Mouse (Mus musculus) myocyte (in vitro differentiated cells): ENCODE measurements at regions not wholly inside any gene's neighbourhood (a gene's known extent, or its start where the extent isn't known, plus 50 kb on each side); places are given as distances from the start of the nearest gene placed in this dataset.

Source experiments
- H3K27me3 ChIP-seq: one replicate; pipeline ENCODE4 v1.6.1; 2011; ENCODE audit not compliant: control insufficient read depth, insufficient read depth, insufficient read length
- H3K36me3 ChIP-seq: one replicate; pipeline ENCODE4 v1.6.1; 2011; ENCODE audit not compliant: control insufficient read depth, insufficient read depth
- H3K4me2 ChIP-seq: one replicate; pipeline ENCODE4 v1.6.1; 2011; ENCODE audit warnings: low read depth, control low read depth
- H3K4me3 ChIP-seq: one replicate; pipeline ENCODE4 v1.5.1; 2011; ENCODE audit warnings: mild to moderate bottlenecking, control low read depth, moderate library complexity
- H3K79me2 ChIP-seq: one replicate; pipeline ENCODE4 v1.6.1; 2011; ENCODE audit not compliant: control insufficient read depth, insufficient read depth
- H3ac ChIP-seq: one replicate; pipeline ENCODE4 v1.6.1; 2011; ENCODE audit not compliant: control insufficient read depth, insufficient read length
- CEBPB ChIP-seq: IDR thresholded peaks from 2 replicates; pipeline ENCODE4 v1.6.1; 2011; ENCODE audit warnings: mild to moderate bottlenecking, moderate library complexity; ENCODE audit not compliant: poor library complexity, insufficient read depth, severe bottlenecking
- E2F4 ChIP-seq: IDR thresholded peaks from one replicate; pipeline ENCODE4 v1.6.1; 2011; ENCODE audit warnings: mild to moderate bottlenecking, control low read depth, moderate library complexity; ENCODE audit not compliant: insufficient read depth
- MAX ChIP-seq: IDR thresholded peaks from one replicate; pipeline ENCODE4 v1.6.1; 2011; ENCODE audit warnings: low read depth, mild to moderate bottlenecking, control low read depth
- MYOD1 ChIP-seq, 3 experiments: IDR thresholded peaks; one replicate each; pipeline ENCODE4 v1.6.1; 2011; ENCODE audit warnings: control low read depth in 2 of 3, low read depth in 2 of 3, mild to moderate bottlenecking in 2 of 3, moderate library complexity in 1 of 3; ENCODE audit not compliant: insufficient read length in 2 of 3, control insufficient read depth in 1 of 3
- MYOG ChIP-seq, 3 experiments: IDR thresholded peaks; one replicate each; pipeline ENCODE4 v1.6.1; 2011; ENCODE audit warnings: control low read depth in 2 of 3, low read depth in 2 of 3, mild to moderate bottlenecking in 2 of 3; ENCODE audit not compliant: insufficient read length in 2 of 3, control insufficient read depth in 1 of 3, insufficient read depth in 1 of 3
- POLR2A ChIP-seq: IDR thresholded peaks from one replicate; pipeline ENCODE4 v1.6.1; 2011; ENCODE audit warnings: low read depth, mild to moderate bottlenecking, control low read depth, moderate library complexity; ENCODE audit not compliant: insufficient read length
- POLR2AphosphoS2 ChIP-seq: IDR thresholded peaks from one replicate; pipeline ENCODE4 v1.6.1; 2011; ENCODE audit warnings: low read depth, control low read depth; ENCODE audit not compliant: insufficient read length
- REST ChIP-seq: IDR thresholded peaks from one replicate; pipeline ENCODE4 v1.6.1; 2011; ENCODE audit warnings: mild to moderate bottlenecking, control low read depth, moderate library complexity; ENCODE audit not compliant: insufficient read depth, insufficient read length
- SRF ChIP-seq: IDR thresholded peaks from one replicate; pipeline ENCODE4 v1.6.1; 2011; ENCODE audit warnings: low read depth; ENCODE audit not compliant: control insufficient read depth, insufficient read length
- TCF12 ChIP-seq: IDR thresholded peaks from one replicate; pipeline ENCODE4 v1.6.1; 2011; ENCODE audit warnings: mild to moderate bottlenecking, control low read depth; ENCODE audit not compliant: poor library complexity, insufficient read depth, severe bottlenecking
- TCF3 ChIP-seq: IDR thresholded peaks from one replicate; pipeline ENCODE4 v1.6.1; 2011; ENCODE audit warnings: low read depth, control low read depth; ENCODE audit not compliant: insufficient read length
- USF1 ChIP-seq: IDR thresholded peaks from one replicate; pipeline ENCODE4 v1.6.1; 2011; ENCODE audit warnings: low read depth, mild to moderate bottlenecking, control low read depth, moderate library complexity

- Histone ChIP-seq H3K27me3 (no peaks in the 10 kb centered on the region), H3K4me2 (no peak overlapping the region), H3K79me2 (no peaks in the 10 kb centered on the region), H3K4me3 (no peak overlapping the region), H3ac (no peak overlapping the region), H3K36me3 (no peaks in the 10 kb centered on the region)
- TF ChIP-seq E2F4, result no peak
- TF ChIP-seq REST, result no peak
- TF ChIP-seq POLR2A, result no peak
These were observed 179.9 kb downstream of the Fgf10 start for GRCm38 (mm10) chr13:118849541-118849940.

DNA sequence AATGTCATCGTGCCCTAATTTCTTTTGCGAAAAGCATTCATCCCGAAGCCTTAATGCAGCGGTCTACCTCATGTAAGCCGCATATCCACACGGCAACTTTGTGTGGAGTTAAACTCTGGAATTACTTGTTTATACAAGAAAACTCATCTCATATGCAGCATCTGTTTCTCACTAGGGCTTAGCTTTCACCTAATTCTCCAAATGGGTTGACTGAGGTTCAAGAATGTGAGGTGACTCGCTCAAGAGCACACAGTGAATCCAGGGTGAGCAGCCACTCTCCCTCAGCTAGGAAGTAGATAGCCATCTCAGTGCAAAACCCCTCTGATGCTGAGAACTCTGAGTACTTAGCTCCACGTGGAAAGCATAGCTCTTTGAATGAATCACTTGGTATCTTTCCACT, 181.1 kb downstream of the Fgf10 start:
- H3K79me2 ChIP-seq, result no peaks in the 10 kb centered on the region
- H3K27me3 ChIP-seq, result no peaks in the 10 kb centered on the region
- no peak overlapping the region for H3K4me3 ChIP-seq
- H3ac ChIP-seq, result no peak overlapping the region
- no peak overlapping the region for H3K4me2 ChIP-seq
- TF ChIP-seq MAX (no peak), POLR2AphosphoS2 (no peak), TCF12 (no peak), E2F4 (no peak), REST (no peak), POLR2A (no peak), MYOG (IDR thresholded peaks at IDR 0.05; ENCODE audit: control insufficient read depth in 1 of 3, insufficient read depth in 1 of 3, insufficient read length in 2 of 3, low read depth in 2 of 3) (no peak)
- no peaks in the 10 kb centered on the region for H3K36me3 ChIP-seq

- TF ChIP-seq USF1 (no peak), POLR2AphosphoS2 (no peak), POLR2A (no peak), TCF12 (no peak), SRF (no peak), CEBPB (no peak), TCF3 (no peak), MAX (no peak), E2F4 (no peak), MYOG (IDR thresholded peaks at IDR 0.05; ENCODE audit: control insufficient read depth in 1 of 3, insufficient read depth in 1 of 3, insufficient read length in 2 of 3, low read depth in 2 of 3) (no peak), MYOD1 (IDR thresholded peaks at IDR 0.05; ENCODE audit: control insufficient read depth in 1 of 3, insufficient read length in 2 of 3, low read depth in 2 of 3) (no peak), REST (no peak)
- Histone ChIP-seq H3K4me3 (no peak overlapping the region), H3ac (no peak overlapping the region), H3K79me2 (no peaks in the 10 kb centered on the region), H3K27me3 (no peaks in the 10 kb centered on the region), H3K4me2 (no peak overlapping the region), H3K36me3 (no peaks in the 10 kb centered on the region)
These were observed 216.8 kb downstream of the Fgf10 start for GRCm38 (mm10) chr13:118886339-118886810.

- TF ChIP-seq MYOG (IDR thresholded peaks at IDR 0.05; ENCODE audit: control insufficient read depth in 1 of 3, insufficient read depth in 1 of 3, insufficient read length in 2 of 3, low read depth in 2 of 3), result no peak
- TF ChIP-seq POLR2A, result no peak
- TF ChIP-seq E2F4, result no peak
- no peak for TF ChIP-seq TCF3
- TF ChIP-seq MYOD1 (IDR thresholded peaks at IDR 0.05; ENCODE audit: control insufficient read depth in 1 of 3, insufficient read length in 2 of 3, low read depth in 2 of 3), result no peak
- no peak for TF ChIP-seq POLR2AphosphoS2
- TF ChIP-seq CEBPB, result no peak
- TF ChIP-seq USF1, result no peak
- TF ChIP-seq SRF, result no peak
- no peak for TF ChIP-seq MAX
- no peak for TF ChIP-seq TCF12
- no peak for TF ChIP-seq REST
- no peaks in the 10 kb centered on the region for H3K27me3 ChIP-seq
These were observed 225.5 kb downstream of the Fgf10 start for GRCm38 (mm10) chr13:118895079-118895478.

DNA sequence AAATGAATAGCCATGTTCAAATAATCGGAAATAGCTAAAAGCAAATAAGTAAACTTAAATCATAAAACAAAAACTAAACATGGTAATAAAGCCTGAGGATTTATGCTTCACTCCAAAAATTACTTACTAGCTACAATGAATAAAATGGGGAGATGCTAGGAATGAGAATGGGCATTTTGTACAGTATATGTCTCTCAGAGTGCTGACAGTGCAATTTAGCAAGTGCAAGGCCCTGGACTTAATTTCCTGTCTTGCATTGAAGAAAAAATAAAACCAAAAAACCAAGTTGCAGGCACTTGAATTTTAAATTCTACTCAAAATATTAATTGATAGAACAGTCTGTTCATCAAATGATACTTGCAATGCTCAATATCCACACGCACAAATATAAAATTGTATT, 232.4 kb downstream of the Fgf10 start:
- Histone ChIP-seq H3K4me2 (no peak overlapping the region), H3ac (no peak overlapping the region), H3K27me3 (no peaks in the 10 kb centered on the region), H3K36me3 (no peaks in the 10 kb centered on the region), H3K4me3 (no peak overlapping the region), H3K79me2 (no peaks in the 10 kb centered on the region)
- TF ChIP-seq REST (no peak), TCF3 (no peak), POLR2A (no peak), MYOG (IDR thresholded peaks at IDR 0.05; ENCODE audit: control insufficient read depth in 1 of 3, insufficient read depth in 1 of 3, insufficient read length in 2 of 3, low read depth in 2 of 3) (no peak)

More at GRCm38 (mm10) chr13:118895079-118895478, 225.5 kb downstream of the Fgf10 start:
- Histone ChIP-seq H3K79me2 (no peaks in the 10 kb centered on the region), H3K4me2 (no peak overlapping the region), H3K36me3 (no peaks in the 10 kb centered on the region), H3ac (no peak overlapping the region), H3K4me3 (no peak overlapping the region)

DNA sequence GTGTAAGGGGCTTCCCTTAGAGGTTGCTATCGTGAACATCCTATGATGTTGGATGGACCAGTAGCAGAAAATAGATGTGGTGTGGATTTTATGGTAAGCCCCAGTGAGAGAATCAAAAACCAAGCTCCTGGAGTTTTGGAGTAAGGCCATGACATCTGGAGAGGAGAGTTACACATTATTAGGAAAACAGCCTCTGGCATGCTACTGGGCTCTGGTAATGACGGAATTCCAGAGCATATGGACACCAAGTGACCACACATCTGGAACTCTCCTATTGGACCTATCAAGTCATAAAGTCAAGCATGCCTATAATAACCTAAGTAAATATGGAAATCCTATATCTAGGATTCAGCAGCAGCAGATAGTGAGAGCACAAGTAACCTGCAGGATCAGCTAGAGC, 240.8 kb downstream of the Fgf10 start:
- Histone ChIP-seq H3K27me3 (no peaks in the 10 kb centered on the region), H3K79me2 (no peaks in the 10 kb centered on the region), H3ac (no peak overlapping the region), H3K4me3 (no peak overlapping the region), H3K4me2 (no peak overlapping the region), H3K36me3 (no peaks in the 10 kb centered on the region)
- TF ChIP-seq MYOD1 (IDR thresholded peaks at IDR 0.05; ENCODE audit: control insufficient read depth in 1 of 3, insufficient read length in 2 of 3, low read depth in 2 of 3) (no peak), TCF3 (no peak), POLR2AphosphoS2 (no peak), CEBPB (no peak), TCF12 (no peak), USF1 (no peak), E2F4 (no peak), MYOG (IDR thresholded peaks at IDR 0.05; ENCODE audit: control insufficient read depth in 1 of 3, insufficient read depth in 1 of 3, insufficient read length in 2 of 3, low read depth in 2 of 3) (no peak), MAX (no peak), POLR2A (no peak)
